Mouse (Mus musculus) gastrocnemius, postnatal 10 days (tissue): ENCODE measurements around the gene Odf3l2. TPM values are rescaled to one million over a fixed set of nuclear protein-coding genes. Genes with fewer than 3 reads are reported as not detected.

Experiments
- total RNA-seq, 2 experiments: library from RNA; stranded (reverse); gene quantifications; 2 replicates each; pipeline ENCODE4 v1.2.3; 2021

Odf3l2 gene
- total RNA-seq, 2 experiments from 2014 or later: 0.26 to 0.97 TPM

Other genes starting within 250 kb of the Odf3l2 start
- gene Vmn2r83, start 177.0 kb downstream of the Odf3l2 start, total RNA-seq: not detected
- 1 to 10 TPM; 2.3 to 2.6 TPM for gene Plpp2, start 111.9 kb downstream of the Odf3l2 start, total RNA-seq
- gene Mier2, start 90.5 kb downstream of the Odf3l2 start, total RNA-seq: 10 to 100 TPM; 16.1 to 18.2 TPM
- not detected for gene Theg, start 58.4 kb downstream of the Odf3l2 start, total RNA-seq
- under 1 TPM; 0.07 to 0.16 TPM for gene C2cd4c, start 31.7 kb downstream of the Odf3l2 start, total RNA-seq
- gene Shc2, start 7.8 kb downstream of the Odf3l2 start, total RNA-seq: 1 to 10 TPM; 2.7 to 5.3 TPM
- gene Madcam1, start 18.8 kb upstream of the Odf3l2 start, total RNA-seq: not detected
- 10 to 100 TPM; 18.3 to 18.7 TPM for gene Tpgs1, start 23.6 kb upstream of the Odf3l2 start, total RNA-seq
- gene Cdc34, start 36.5 kb upstream of the Odf3l2 start, total RNA-seq: 100 to 1,000 TPM; 265 to 287 TPM
- 1 to 10 TPM; 2.3 to 2.7 TPM for gene Gzmm, start 43.3 kb upstream of the Odf3l2 start, total RNA-seq
- 100 to 1,000 TPM; 420 to 439 TPM for gene Bsg, start 58.8 kb upstream of the Odf3l2 start, total RNA-seq
- gene Hcn2, start 70.9 kb upstream of the Odf3l2 start, total RNA-seq: under 1 TPM; 0.86 to 0.96 TPM
- 10 to 100 TPM; 20.8 to 24.6 TPM for gene Polrmt, start 100.8 kb upstream of the Odf3l2 start, total RNA-seq
- gene Fgf22, start 109.3 kb upstream of the Odf3l2 start, total RNA-seq: not detected
- gene Rnf126, start 121.2 kb upstream of the Odf3l2 start, total RNA-seq: 10 to 100 TPM; 35.2 to 36.1 TPM
- gene Fstl3, start 131.5 kb upstream of the Odf3l2 start, total RNA-seq: 1 to 10 TPM; 1.1 to 1.6 TPM
- gene Prss57, start 145.2 kb upstream of the Odf3l2 start, total RNA-seq: under 1 TPM in 1 of 2 experiments, not detected in 1; 0.11 TPM
- gene Palm, start 147.8 kb upstream of the Odf3l2 start, total RNA-seq: 10 to 100 TPM; 26.6 to 36.8 TPM
- under 1 TPM in 1 of 2 experiments, not detected in 1; 0.54 TPM for gene Misp, start 175.3 kb upstream of the Odf3l2 start, total RNA-seq
- gene Ptbp1, start 208.7 kb upstream of the Odf3l2 start, total RNA-seq: 100 to 1,000 TPM in 1 of 2 experiments, 10 to 100 TPM in 1; 75.2 to 110 TPM
- gene Prtn3, start 228.7 kb upstream of the Odf3l2 start, total RNA-seq: 1 to 10 TPM in 1 of 2 experiments, not detected in 1; 2.1 TPM
- gene Plppr3, start 228.9 kb upstream of the Odf3l2 start, total RNA-seq: 1 to 10 TPM in 1 of 2 experiments, under 1 TPM in 1; 0.49 to 1.6 TPM
- 1 to 10 TPM in 1 of 2 experiments, not detected in 1; 1.9 TPM for gene Elane, start 240.5 kb upstream of the Odf3l2 start, total RNA-seq
- 10 to 100 TPM; 21.5 to 22.8 TPM for gene Cfd, start 245.1 kb upstream of the Odf3l2 start, total RNA-seq